Comparison of ENCODE assay signal across 8 mouse cellular contexts in genomic region chr9:65908394-65909300, GRCm38 (mm10). TPM values are rescaled to one million over a fixed set of nuclear protein-coding genes. Genes with fewer than 3 reads are reported as not detected.
DNase-seq lines count a peak whose midpoint lies in the region; ATAC-seq and TF ChIP-seq lines count a peak whose summit lies in the region.

Gene Trip4, minus strand, starts transcription at chr9:65908794.
Gene Csnk1g1, plus strand, starts transcription at chr9:65908924.

- no peaks in the 10 kb centered on the region for H3K9me3 ChIP-seq in hindbrain, postnatal 0 days (ENCODE audit: low read length)

- TF ChIP-seq CTCF in gastrocnemius, adult 2 months (IDR thresholded peaks at IDR 0.05) = peak; percentile 56
- TF ChIP-seq CTCF in hindbrain, postnatal 0 days (IDR thresholded peaks at IDR 0.05; ENCODE audit: low read depth) = peak; percentile 62
- TF ChIP-seq CTCF in left cerebral cortex, adult 2 months (IDR thresholded peaks at IDR 0.05) = peak; percentile 58

- peak within 1 kb of the TSS; percentile 83 for H3K4me2 ChIP-seq in hindbrain, postnatal 0 days (ENCODE audit: low read depth, low read length)

- H3K4me3 ChIP-seq in gastrocnemius, adult 2 months = peak within 1 kb of the TSS; percentile 77
- peak within 1 kb of the TSS; percentile 84 for H3K4me3 ChIP-seq in hindbrain, postnatal 0 days (ENCODE audit: low read length)
- peak within 1 kb of the TSS; percentile 85 for H3K4me3 ChIP-seq in left cerebral cortex, adult 2 months

- H3K27me3 ChIP-seq in hindbrain, postnatal 0 days (ENCODE audit: insufficient read depth, low read length) = no peaks in the 10 kb centered on the region

- H3K4me1 ChIP-seq in hindbrain, postnatal 0 days (ENCODE audit: insufficient read depth, low read length) = no peaks in the 10 kb centered on the region

- ATAC-seq in common myeloid progenitor, adult 5-6 weeks (replicated peaks; ENCODE audit: low read depth, poor library complexity, severe bottlenecking) = peak; percentile 97
- peak; percentile 100 for ATAC-seq in hindbrain, postnatal 0 days
- ATAC-seq in megakaryocyte, adult 5-6 weeks (ENCODE audit: poor library complexity, severe bottlenecking) = peak; percentile 99

- peak; percentile 99 for DNase-seq in ZHBTc4 (ENCODE audit: low read depth, low spot score)
- DNase-seq in gastrocnemius, adult 2 months = peak; percentile 97
- peak; percentile 98 for DNase-seq in hindbrain, postnatal 0 days (ENCODE audit: low spot score)
- DNase-seq in left cerebral cortex, adult 2 months (ENCODE audit: extremely low spot score in 1 of 2, low spot score in 2 of 2) = peak; percentile 92 to 95
- peak; percentile 95 to 96 for DNase-seq in right cerebral cortex, adult 2 months (ENCODE audit: low spot score in 2 of 2)
- peak; percentile 95 for DNase-seq in urinary bladder, postnatal 14 days (ENCODE audit: low spot score)

- H3K9ac ChIP-seq in hindbrain, postnatal 0 days (replicated peaks; ENCODE audit: low read length) = peak within 1 kb of the TSS; percentile 78

- H3K36me3 ChIP-seq in hindbrain, postnatal 0 days (ENCODE audit: insufficient read depth, low read length) = no peaks in the 10 kb centered on the region

- WGBS in hindbrain, postnatal 0 days = under 1% methylated on average over 37 of the region's 38 CpGs

- H3K27ac ChIP-seq in gastrocnemius, adult 2 months = peak within 1 kb of the TSS; percentile 93
- H3K27ac ChIP-seq in hindbrain, postnatal 0 days = peak within 1 kb of the TSS; percentile 85
- peak within 1 kb of the TSS; percentile 88 for H3K27ac ChIP-seq in left cerebral cortex, adult 2 months

- intact Hi-C loops in gastrocnemius, adult 2 months (cut with DNase I) = loop anchor here (2.0 to 5.0 kb wide), 2 partner anchors 24 to 99 kb away; no protein-coding TSS in a partner anchor
- intact Hi-C loops in left cerebral cortex, adult 2 months (cut with DNase I) = loop anchor here (2.0 kb wide), 3 partner anchors 24 to 216 kb away; partner anchors contain the start of gene Ppib

RNA-seq across cellular contexts. Expression of gene Trip4, which starts in this region (rescaled TPM):
- 15.3 and 25.6 TPM in 2 replicates for total RNA-seq in common myeloid progenitor, adult 5-6 weeks (2017)
- 10 to 100 TPM; 13.7 to 15.5 TPM for total RNA-seq in gastrocnemius, adult 2 months (2021)
- total RNA-seq in hindbrain, postnatal 0 days (2014; rRNA removed) = 15.6 and 25.7 TPM in 2 replicates
- 23.8 and 23.9 TPM in 2 replicates for polyA plus RNA-seq in hindbrain, postnatal 0 days (2015; fragmentation: Nextera tagmentation; extraction: Ambion mirVana)
- total RNA-seq in left cerebral cortex, adult 2 months (2021) = 10 to 100 TPM; 34.3 to 36.6 TPM
- total RNA-seq in megakaryocyte, adult 5-6 weeks (2015) = 17.7 and 23.0 TPM in 2 replicates
- total RNA-seq in megakaryocyte, adult 5-6 weeks (2017) = 23.8 and 27.9 TPM in 2 replicates

RNA-seq across cellular contexts. Expression of gene Csnk1g1, which starts in this region (rescaled TPM):
- 29.1 and 36.9 TPM in 2 replicates for total RNA-seq in common myeloid progenitor, adult 5-6 weeks (2017)
- total RNA-seq in gastrocnemius, adult 2 months (2021) = 1 to 10 TPM; 7.9 to 8.0 TPM
- 23.1 and 28.9 TPM in 2 replicates for total RNA-seq in hindbrain, postnatal 0 days (2014; rRNA removed)
- polyA plus RNA-seq in hindbrain, postnatal 0 days (2015; fragmentation: Nextera tagmentation; extraction: Ambion mirVana) = 18.2 and 19.6 TPM in 2 replicates
- 10 to 100 TPM; 42.3 to 47.1 TPM for total RNA-seq in left cerebral cortex, adult 2 months (2021)
- total RNA-seq in megakaryocyte, adult 5-6 weeks (2015) = 25.0 and 31.0 TPM in 2 replicates
- 22.3 and 34.3 TPM in 2 replicates for total RNA-seq in megakaryocyte, adult 5-6 weeks (2017)

Comparison
In these comparisons a context has a peak if more than half of its experiments do, and no peak if none do; other contexts are left out.
1. Peak in every context shown above with its lines: DNase-seq, ATAC-seq, H3K4me3 ChIP-seq and H3K27ac ChIP-seq.